Mouse (Mus musculus) activated CD4-positive, CD25-positive, alpha-beta regulatory T cell, adult 4 months (primary cell): ENCODE measurements around the gene Sh3pxd2a. TPM values are rescaled to one million over a fixed set of nuclear protein-coding genes. Genes with fewer than 3 reads are reported as not detected.

ENCODE experiments used
- ATAC-seq: one replicate; pipeline ENCODE4 v1.8.0; 2017
- polyA plus RNA-seq, 2 experiments: library from polyadenylated mRNA; unstranded; fragments of 100-300 nt; shearing (Covaris generic); gene quantifications; one replicate each; pipeline ENCODE4 v1.2.1; 2017

The Sh3pxd2a gene
- polyA plus RNA-seq, 2 experiments from 2014 or later: 0.60 to 0.79 TPM

DNA sequence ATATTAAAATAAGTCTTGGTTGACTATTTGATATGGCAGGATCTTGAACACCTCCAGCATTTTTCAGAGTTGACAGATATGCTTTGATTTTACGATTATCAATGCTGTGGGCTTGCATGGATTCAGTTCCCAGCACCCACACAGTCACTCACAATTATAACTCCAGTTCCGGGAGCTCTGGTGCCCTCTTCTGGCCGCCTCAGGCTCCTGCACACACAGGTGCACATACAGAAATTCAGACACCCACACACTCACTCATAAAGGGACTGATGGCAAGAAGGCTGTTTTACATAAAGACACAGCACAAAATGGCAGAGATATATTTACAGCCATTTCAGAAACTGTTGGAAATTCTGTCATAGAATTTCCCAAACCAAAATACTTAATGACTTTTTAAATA, 25.0 kb upstream of the Sh3pxd2a start:
- ATAC-seq: no peak

DNA sequence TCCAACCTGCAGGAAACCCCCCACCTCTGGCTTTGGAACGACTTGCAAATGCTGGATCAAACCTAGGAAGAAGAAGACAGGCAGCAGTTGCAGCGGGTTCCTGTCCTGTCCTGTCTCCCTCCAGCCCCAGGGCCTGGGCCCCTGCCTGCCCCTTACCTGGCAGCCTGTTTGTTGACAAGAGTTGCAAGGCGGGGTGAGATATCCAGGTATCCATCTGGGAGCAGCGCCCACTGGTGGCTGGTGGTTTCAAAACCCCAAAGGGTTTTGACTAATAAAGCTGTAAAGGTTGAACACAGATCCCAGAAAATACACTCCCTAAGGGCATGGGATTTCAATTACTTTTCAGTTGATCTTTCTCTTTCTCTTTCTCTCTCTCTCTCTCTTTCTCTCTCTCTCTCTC, 24.0 kb upstream of the Sh3pxd2a start:
- ATAC-seq: no peak

DNA sequence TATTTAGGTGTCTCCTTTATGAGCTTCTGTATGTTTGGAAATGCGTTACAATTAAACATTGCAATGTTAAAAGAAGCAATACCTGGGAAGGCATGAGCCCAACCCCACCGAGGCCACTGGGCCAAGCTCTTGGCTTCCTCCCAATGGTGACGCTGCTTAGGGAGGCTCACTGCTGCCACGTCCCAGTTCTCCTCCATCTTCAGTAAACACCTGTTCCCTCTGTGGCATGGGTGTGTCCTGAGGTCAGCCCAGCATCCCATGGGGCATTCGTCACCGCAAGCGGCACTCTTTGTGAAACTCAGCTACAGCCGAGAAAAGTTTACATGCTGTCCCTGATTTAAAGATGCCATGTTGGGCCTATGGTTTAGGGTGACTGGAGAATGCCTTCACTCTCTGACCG, 23.4 kb upstream of the Sh3pxd2a start:
- no peak for ATAC-seq

DNA sequence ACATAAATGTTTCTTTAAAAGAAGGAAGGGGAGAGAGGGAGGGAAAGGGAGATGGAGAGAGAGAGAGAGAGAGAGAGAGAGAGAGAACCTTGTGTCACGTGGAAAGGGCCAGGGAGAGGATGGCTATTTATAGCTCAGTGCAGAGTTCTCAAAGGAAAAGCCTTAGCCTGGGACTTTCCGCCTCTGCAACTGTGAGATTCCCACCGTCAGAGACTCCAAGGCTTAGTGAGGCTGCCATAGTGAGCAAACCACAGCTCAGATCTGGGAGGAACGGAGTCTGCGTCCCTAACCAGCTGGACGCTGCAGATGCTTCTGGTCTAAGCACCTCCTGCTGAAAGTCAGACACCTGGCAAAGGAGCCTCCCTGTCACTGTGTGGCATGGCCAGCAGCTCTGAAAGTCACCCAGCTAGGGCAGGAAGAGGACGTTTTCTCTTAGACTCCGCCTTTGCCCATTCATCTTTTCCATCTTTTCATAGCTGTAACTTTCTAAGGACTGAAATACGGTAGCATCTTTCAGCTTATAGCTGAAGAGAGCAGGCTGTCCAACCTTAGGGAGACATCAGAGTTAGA, 21.9 kb upstream of the Sh3pxd2a start:
- no peak for ATAC-seq

DNA sequence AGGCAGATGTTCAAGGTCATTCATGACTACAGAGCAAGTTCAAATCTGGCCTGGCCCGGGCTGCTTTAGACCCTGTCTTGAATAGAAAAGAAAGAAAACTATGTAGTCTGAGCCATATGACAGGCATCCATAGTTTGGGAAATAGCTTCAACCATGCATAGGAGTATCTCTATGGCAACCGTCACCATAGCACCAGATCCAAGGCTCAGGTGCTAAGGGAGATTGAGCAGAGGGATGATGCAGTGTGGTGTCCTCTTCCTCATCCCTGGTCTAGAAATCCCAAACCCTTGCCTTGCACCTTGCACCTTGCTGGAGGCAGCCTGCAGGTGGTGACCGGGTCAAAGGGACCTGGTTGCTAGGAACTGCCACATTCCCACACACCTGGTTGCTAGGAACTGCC, 19.9 kb upstream of the Sh3pxd2a start:
- ATAC-seq: no peak

DNA sequence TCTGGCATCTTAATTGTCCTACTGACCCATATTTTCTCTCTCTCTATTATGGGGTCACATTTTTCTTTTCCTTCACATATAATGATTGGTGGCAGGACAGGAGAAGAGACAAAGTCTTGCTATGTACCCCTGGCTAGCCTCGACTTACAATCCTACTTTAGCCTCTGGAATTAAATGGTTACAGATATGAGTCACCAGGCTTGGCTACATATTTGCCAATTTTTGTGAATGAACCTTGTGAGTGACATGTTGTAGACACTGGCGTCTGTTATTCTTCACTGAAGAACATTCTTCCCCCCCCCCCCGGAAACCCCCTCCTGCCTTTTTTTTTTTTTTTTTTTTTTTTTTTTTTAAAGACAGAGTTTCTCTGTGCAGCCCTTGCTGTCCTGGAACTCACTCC, 19.1 kb upstream of the Sh3pxd2a start:
- ATAC-seq: no peak

DNA sequence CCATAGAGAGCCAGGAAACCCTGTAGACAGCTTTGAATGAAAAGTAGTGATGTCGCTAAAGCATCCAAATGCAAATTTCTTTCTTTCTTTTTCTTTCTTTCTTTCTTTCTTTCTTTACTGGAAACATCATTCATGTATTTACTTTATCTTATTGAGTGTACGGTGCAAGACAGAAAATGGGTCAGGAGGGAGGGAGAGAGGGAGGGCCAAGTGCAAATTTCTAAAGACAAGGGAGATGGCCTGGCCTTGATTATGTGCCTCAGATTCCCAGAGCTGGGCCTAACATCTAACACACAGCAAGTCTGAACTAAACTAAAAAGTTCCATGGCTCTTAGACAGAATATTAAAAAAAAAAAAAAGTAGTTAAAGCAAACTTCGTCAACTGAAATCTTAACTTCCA, 9.3 kb upstream of the Sh3pxd2a start:
- ATAC-seq: no peak

DNA sequence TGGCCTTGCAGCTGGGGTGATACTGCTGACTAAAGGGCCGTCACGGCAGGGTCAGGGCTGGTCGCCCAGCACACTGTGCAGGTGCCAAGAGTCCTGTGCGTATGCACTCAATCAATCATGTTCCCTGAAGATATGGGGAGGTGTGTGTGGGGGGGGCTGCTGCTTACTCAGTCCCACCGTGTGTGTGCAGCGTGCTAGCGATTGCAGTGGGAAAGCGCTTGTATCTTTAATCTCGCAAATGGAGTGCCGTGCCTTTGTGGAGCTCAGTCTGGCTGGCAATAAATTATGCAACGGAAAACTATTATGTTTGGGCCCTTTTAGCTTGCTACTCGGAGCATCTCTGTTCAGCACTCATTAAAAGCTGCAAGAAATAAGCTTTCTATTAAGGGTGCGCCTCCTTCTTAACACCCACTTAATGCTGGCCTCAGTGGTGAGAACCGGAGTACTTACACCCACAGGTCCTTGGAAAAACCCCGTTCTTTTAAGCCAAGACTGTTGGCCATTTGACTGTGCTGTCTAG, 8.7 kb upstream of the Sh3pxd2a start:
- no peak for ATAC-seq

DNA sequence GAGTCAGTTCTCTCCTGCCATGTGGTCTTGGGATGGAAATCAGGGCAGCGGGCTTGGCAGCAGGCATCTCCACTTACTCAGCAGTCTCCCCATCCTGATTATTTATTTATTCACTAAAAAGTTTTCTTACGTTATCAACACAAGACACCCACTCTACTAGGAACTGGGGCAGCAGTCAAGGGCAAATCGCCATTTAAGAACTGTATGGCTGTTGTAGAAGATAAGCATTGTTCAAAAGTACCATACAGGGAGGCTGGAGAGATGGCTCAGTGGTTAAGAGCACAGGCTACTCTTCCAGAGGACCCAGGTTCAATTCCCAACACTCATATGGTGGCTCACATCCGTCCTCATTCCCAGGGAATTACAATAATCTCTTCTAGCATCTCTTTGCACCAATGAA, 7.6 kb upstream of the Sh3pxd2a start:
- ATAC-seq: no peak

DNA sequence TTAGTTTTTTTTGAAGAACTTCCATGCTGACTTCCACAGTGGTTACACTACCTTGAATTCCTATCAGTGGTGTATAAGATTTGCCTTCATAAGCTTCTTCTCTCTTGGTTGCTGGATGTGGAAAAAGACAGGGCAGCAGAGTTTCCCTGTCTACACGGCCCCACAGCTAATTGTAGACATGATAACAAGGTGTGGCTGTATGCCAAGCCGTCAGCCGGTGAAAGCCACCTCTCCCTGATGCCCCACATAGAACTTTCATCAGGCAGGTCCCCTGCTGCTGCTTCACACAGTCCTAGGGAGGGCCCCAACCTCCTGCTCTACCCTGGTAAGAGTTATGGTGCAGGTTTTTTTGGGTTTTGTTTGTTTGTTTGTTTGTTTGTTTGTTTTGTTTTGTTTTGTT, 4.5 kb upstream of the Sh3pxd2a start:
- ATAC-seq: no peak

DNA sequence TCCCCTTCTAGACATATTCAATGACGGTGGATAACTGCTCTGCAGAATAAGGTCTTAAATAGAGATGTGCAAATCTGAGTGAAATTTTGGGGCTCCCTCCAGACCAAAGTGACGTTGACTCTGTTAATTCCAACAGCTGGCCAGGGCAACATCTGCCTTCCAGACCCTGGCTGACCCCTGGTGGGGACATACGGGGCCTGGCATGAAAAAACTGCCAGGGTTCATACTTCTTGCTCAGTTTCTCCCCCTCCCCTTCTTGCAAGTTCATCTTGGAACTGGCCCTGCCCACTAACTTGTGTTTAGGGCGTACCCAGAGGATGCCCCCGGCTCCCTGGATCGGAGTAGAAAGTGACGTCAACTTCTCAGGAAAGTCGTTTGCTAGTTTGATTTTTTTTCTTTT, 2.6 kb upstream of the Sh3pxd2a start:
- ATAC-seq: no peak

DNA sequence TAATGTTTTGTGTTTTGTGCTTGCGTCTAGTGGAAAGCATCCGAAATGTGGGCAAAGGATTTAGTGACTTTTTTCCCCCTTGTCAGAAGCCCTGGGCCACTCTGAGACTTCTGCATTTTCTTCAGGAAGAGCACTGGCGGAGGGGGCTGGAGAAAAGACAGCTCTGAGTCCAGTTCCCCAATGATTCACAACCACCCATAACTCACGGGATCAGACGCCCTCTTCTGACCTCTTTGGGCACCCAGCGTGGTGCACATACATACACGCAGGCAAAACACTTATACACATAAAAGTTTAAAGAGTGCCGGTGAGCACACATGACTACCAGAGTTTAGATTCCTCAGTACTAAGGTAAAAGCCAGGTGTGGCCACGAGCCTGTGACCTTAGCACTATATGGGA, 1.3 kb upstream of the Sh3pxd2a start:
- no peak for ATAC-seq

DNA sequence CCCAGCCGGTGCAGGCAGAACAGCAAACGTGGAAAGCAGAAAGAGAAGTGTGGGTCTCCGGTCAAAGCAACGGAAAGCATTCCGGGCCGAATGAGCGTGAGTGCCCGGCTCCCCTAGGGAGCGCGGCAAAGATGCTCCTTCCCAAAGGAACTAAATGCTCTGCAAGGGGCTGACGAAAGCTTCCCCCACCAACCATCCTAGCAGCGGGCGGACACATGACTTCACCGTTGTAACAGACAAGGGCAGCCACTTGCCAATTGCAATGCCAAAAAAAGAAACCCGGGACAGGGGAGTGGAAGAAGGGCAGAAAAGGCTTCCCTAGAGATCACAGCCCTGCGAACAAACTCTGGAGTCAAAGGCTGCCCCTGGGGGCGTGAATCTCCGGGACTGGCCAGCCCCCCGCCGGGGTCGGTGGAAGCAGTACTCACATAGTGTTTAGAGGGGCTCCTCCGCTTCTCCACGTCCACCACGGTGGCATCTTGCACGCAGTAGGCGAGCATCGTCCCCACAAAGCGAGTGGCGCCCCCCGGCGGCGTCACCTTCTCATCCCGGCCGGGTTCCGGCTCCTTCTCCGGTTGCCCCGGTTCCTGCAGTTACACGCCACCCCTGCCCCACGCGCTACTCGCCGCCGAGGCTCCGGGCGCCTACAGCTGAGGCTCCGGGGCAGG, 431 bp downstream of the Sh3pxd2a start:
- ATAC-seq: peak; percentile 79

DNA sequence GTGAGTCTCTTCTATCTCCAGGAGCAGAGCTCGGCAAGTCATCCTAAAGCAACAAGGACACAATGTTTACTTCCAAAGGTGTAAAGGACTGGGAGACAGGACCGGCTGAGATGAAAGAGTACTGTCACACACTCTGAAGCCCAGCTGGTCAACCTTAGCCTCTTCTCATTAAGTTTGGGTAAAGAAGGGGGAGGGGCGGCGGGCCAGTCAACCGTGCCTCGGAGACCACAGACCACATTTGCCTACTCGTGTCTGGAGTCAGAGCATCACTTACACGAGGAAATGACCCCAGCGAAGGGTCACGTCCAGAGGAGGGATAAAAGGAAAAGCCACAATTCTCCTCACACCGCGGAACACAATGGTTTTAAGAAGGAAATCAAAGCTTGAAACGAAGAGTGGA, 995 bp downstream of the Sh3pxd2a start:
- ATAC-seq: no peak

DNA sequence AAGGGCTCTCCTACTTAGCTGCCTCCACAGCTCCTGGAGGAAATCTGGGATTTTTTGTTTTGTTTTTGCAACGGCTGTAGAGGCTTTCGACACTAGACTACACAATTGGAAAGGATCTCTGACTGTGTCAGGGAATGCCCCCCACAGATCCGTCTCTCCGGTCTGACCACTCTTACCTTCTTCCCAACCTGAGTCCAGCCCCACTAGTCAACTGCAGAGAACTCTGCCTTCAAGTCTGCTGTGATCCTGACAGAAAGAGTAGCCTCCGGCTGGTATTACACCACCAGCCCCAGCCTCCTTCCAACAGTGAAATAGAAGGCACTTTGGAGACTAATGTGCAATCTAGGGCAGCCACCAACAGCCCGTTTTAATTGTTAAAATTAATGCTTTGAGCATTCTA, 1.5 kb downstream of the Sh3pxd2a start:
- no peak for ATAC-seq

DNA sequence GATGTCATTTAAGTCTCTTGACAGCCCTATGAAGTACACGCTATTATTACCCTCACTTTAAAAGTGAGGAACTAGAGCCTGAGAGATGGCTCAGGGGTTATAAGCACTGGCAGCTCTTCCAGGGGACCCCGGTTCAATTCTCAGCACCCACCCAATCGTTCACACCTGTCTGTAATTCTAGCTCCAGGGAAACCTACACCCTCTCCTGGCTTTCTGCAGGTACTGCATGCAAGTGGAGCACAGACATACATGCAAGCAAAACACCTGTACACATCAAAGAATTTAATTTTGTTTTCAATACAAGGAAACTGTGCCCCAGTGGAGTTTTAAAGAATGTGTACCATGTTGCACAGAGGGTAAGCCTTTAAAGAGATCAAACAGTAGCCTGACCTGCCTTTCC, 2.4 kb downstream of the Sh3pxd2a start:
- no peak for ATAC-seq

DNA sequence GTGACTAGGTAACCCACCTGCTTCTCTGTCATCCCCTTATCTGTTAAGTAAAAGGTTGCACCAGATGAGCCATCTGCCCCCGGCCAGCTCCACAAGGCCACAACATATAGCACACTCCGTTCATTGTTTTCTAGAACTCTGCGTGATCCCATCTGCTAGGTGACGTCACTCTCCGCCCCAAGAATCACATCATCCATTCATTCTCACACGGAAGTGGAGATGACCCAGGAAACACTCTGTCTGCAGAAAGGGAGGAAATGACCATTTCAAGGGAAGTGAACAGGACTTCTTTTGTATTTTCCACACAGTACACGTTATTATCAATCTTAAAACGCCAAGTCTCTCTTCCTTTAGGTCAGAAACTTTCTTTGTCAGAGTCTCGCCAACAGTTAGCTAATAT, 2.8 kb downstream of the Sh3pxd2a start:
- no peak for ATAC-seq

DNA sequence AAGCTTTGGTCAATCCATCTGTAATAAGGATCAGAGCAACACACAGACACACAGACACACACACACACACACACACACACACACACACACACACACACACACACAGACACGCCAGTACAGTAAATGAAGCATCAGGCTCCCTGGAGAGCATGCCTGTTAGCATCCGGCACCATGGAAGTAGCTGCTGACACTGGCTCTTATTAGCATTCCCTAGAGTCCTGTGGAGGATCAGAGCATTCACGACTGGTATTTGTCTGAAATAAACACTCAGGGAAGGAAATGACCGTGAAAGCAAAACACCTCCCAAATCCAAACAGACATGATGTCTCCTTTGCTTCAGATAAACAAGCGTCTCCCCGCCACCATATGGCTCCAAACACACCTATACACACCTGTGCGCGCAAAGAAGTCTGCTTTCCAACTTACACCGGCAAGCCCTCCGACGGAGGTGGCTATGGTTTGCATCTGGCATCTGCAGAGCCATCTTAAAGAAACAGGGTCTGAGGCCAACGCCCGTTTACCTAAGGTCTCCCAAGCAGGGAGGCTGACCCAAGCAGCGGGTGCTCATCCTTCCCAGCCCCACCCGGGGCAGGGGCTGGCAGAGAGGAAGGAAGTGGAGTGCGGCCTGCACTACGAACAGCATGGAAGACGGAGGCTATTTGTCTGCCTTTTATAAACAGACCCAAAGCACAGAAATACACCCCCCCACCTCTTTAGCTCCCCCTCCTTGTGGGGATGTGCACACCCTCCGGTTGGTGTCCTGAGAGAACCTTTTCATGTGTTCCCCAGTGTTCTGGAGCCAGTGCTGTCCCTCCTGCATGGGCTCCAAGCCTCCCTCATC, 3.9 kb downstream of the Sh3pxd2a start:
- ATAC-seq: no peak

DNA sequence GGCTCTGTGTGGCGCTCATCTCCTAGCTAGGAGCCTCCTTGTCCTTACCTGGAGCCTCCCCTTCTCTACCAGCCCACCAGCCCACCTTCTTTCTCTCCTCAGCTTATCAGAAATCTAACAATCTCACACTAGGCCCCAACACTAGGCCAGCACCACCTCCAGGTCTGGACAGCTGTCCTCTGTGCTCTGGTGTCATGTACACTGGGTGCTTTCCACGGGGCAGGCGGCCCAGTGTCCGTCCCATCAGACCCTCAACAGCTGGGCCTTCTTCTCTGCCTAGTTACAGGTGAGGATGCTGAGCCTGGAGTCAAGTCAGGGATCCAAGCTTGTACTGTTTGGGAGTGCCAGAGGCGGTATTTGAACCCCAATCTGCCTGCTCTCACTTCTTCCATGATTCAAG, 5.0 kb downstream of the Sh3pxd2a start:
- ATAC-seq: no peak

DNA sequence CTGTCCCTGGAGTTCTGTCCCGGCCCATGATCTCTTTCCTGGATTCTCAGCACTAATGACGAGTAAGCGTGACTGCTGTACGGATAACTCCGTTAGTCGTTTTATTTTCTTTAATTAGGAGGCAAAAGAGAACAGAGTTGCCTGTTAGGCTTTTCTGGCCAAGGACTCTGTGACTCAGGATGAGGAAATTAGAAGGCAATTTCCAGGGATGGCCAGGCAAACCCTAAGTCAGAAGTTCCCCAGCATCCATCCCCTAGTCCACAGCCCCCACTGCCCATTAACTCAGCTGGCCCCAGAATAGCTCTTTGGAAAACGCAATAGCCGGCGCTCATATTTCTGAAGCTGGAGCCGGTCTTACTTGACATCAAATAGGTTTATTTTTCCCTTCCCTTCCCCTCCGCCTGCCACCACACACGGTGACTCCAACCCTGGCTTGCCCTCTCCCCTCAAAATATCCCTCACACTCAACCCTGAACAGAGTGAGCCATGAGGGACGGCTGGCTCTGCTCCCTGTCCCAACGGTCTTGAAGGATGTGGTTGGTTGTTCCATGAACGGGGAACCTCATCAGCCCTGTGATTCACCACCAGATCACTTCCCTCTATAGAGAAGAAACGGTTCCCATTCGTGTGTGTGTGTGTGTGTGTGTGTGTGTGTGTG, 5.6 kb downstream of the Sh3pxd2a start:
- ATAC-seq: no peak

DNA sequence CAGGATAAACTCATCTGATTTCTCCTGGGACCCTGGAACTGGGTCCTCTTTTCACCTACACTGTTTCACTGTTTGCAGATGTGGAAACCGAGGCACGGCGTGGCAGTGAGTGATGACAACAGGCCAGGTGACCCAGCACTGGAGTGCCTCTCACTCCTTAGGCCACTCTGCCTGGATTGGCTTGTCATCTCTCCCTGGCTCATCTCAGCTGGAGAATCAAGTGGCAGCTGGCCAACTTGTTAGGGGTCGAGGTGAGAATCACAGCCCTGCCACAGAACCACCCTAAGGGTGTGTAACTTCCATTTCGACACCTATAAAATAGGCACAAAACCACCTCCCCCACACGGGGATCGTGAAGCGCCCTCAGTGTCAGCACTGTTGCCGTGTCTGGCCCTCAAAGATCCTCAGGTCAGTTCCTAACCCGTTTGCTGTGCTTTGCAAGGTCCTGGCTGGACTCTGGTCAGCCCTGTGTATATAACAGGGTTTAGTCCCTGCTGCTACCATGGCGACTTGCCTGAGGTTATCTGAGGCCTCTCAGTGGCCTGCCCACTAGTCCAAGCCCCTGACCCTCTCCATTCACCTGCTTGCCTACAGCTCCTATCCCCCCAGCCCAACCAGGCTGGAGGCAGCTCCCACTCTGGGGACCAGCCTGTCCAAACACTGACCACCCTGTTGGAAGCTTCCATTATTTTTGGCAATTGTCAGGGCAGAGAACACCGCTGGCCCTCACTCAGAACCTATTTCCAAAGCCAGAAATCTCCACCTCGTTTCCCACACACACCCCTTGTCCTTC, 6.3 kb downstream of the Sh3pxd2a start:
- ATAC-seq: no peak

DNA sequence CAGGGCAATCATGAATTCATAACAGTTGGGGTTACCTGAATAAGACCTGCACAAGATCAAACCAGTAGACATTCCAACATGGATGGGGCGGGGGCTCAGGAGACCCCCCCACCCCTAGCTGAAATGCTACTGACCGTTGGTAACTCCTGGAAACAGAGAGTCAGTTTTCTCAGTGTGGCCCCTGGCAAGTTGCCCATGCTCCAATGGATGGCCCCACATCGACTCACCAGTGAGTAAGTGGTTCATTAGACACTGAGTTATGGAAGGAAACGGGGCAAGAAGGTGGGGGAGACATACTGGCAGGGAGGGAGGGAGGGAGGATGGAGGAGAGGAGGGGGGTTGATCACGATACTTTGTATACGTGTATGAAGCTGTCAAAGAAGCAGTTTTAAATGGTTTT, 8.2 kb downstream of the Sh3pxd2a start:
- ATAC-seq: no peak
